Mouse (Mus musculus): ENCODE results near the gene Cd59b. TPM values are rescaled to one million over a fixed set of nuclear protein-coding genes. Genes with fewer than 3 reads are reported as not detected.
"Not testable (repeated sequence)": the region's sequence is repeated elsewhere in the genome, so short reads cannot be mapped to it uniquely, and the experiment has no call there.

Cd59b gene
- polyA plus RNA-seq, 1 experiment from 2014 or later, result 6.8 TPM

- H3K27ac ChIP-seq, result no peak overlapping the region
- no peaks in the 10 kb centered on the region for H3K27me3 ChIP-seq (replicated peaks)
- no peaks in the 10 kb centered on the region for H3K9me3 ChIP-seq
- 81% methylated on average over 2 of the region's 2 CpGs for WGBS
- H3K4me1 ChIP-seq, result no peaks in the 10 kb centered on the region
- H3K4me3 ChIP-seq (replicated peaks), result no peak overlapping the region
- ATAC-seq (ENCODE audit: insufficient read depth, low FRiP score, low read depth), result no peak
- H3K9ac ChIP-seq, result no peak overlapping the region
- H3K36me3 ChIP-seq, result 0 out of 2 replicates have a peak, but pooled peaks cover 11% of the 10 kb centered on the region
- H3K4me2 ChIP-seq, result no peak overlapping the region
These were observed 31.4 kb upstream of the Cd59b start for GRCm38 (mm10) chr2:104038236-104038635.

GRCm38 (mm10) chr2:104041632-104042031, 28.0 kb upstream of the Cd59b start:
- no peaks in the 10 kb centered on the region for H3K9me3 ChIP-seq
- H3K27ac ChIP-seq, result no peak overlapping the region
- H3K4me1 ChIP-seq, result no peaks in the 10 kb centered on the region
- H3K27me3 ChIP-seq (replicated peaks), result no peaks in the 10 kb centered on the region
- no peak overlapping the region for H3K4me2 ChIP-seq
- H3K36me3 ChIP-seq, result 0 out of 2 replicates have a peak, but pooled peaks cover 13% of the 10 kb centered on the region
- no peak overlapping the region for H3K4me3 ChIP-seq (replicated peaks)
- 49% methylated on average over 5 of the region's 5 CpGs for WGBS
- no peak overlapping the region for H3K9ac ChIP-seq
- ATAC-seq (ENCODE audit: insufficient read depth, low FRiP score, low read depth), result no peak

GRCm38 (mm10) chr2:104042766-104043165, 26.9 kb upstream of the Cd59b start:
- H3K9me3 ChIP-seq, result no peaks in the 10 kb centered on the region
- H3K27me3 ChIP-seq (replicated peaks), result no peaks in the 10 kb centered on the region
- no peak overlapping the region for H3K27ac ChIP-seq
- H3K36me3 ChIP-seq, result 0 out of 2 replicates have a peak, but pooled peaks cover 10% of the 10 kb centered on the region
- ATAC-seq (ENCODE audit: insufficient read depth, low FRiP score, low read depth), result no peak
- H3K4me2 ChIP-seq, result no peak overlapping the region
- 89% methylated on average over 15 of the region's 15 CpGs for whole genome bisulfite sequencing
- H3K9ac ChIP-seq, result no peak overlapping the region
- no peak overlapping the region for H3K4me3 ChIP-seq (replicated peaks)
- H3K4me1 ChIP-seq, result no peaks in the 10 kb centered on the region

GRCm38 (mm10) chr2:104043624-104044478, 25.8 kb upstream of the Cd59b start:
- Histone ChIP-seq H3K9ac (no peak overlapping the region), H3K36me3 (peaks cover 10% of the 10 kb centered on the region; the same call in 1 of the 2 replicates), H3K4me1 (no peaks in the 10 kb centered on the region), H3K9me3 (no peaks in the 10 kb centered on the region), H3K4me2 (no peak overlapping the region), H3K27ac (no peak overlapping the region), H3K4me3 (replicated peaks) (no peak overlapping the region), H3K27me3 (replicated peaks) (no peaks in the 10 kb centered on the region)
- ATAC-seq (ENCODE audit: insufficient read depth, low FRiP score, low read depth), result no peak
- WGBS, result 29% methylated on average over 5 of the region's 5 CpGs

DNA sequence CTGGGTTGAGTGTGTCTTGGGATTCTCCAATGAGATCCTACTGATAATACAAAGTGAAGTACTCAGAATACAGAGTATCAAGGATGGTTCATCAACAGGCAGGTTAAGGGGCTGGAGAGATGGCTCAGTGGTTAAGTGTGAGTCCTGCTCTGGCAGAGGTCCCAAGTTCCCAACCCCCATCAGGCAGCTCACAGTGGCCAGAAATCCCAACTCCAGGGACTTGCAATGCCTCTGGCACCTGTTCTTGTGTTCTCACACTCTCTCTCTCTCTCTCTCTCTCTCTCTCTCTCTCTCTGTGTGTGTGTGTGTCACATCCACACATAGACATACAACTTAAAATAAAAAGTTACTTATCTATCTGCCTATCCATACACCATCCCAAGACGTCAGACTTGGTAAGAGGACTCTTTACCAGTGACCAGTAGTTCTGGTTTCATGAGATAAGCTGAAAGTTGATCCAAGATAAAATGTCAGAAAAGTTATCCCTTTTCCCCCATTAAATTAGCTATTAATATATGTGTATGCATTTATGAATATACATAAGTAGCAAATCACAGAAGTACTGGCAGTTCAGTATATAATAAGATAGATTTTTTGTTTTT, 25.1 kb upstream of the Cd59b start:
- Histone ChIP-seq H3K27me3 (replicated peaks) (no peaks in the 10 kb centered on the region), H3K4me3 (replicated peaks) (no peak overlapping the region), H3K27ac (no peak overlapping the region), H3K4me1 (no peaks in the 10 kb centered on the region), H3K9me3 (no peaks in the 10 kb centered on the region), H3K36me3 (peaks cover 8% of the 10 kb centered on the region; the same call in 1 of the 2 replicates), H3K9ac (no peak overlapping the region), H3K4me2 (no peak overlapping the region)
- 72% methylated on average over 1 of the region's 1 CpGs for WGBS
- ATAC-seq (ENCODE audit: insufficient read depth, low FRiP score, low read depth), result no peak

DNA sequence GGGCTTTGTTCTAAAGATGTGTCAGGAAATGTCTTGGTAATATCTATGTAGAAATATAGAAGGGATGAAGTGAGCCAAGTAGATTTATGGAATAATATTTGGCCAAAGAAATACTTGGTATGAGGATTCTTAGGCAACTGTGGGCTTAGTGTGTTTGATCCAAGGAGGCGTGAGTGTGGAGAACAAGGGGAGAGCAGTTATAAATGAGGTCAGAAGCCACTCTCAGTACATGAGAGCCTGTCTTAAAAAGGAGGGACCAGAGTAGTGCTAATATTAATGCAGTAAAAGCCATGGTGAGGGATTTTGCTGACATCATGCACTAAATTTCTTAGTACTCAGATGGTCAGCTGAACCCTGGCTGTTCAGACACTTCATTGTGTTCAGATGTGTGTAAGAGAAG, 11.3 kb upstream of the Cd59b start:
- no peaks in the 10 kb centered on the region for H3K27me3 ChIP-seq (replicated peaks)
- no peaks in the 10 kb centered on the region for H3K4me1 ChIP-seq
- H3K4me3 ChIP-seq (replicated peaks), result no peak overlapping the region
- H3K36me3 ChIP-seq, result peaks cover 12% of the 10 kb centered on the region
- H3K27ac ChIP-seq, result no peak overlapping the region
- ATAC-seq (ENCODE audit: insufficient read depth, low FRiP score, low read depth), result no peak
- H3K4me2 ChIP-seq, result no peak overlapping the region
- H3K9me3 ChIP-seq, result no peaks in the 10 kb centered on the region
- no peak overlapping the region for H3K9ac ChIP-seq
- 80% methylated on average over 1 of the region's 1 CpGs for WGBS

- Histone ChIP-seq H3K36me3 (peaks cover 12% of the 10 kb centered on the region), H3K9ac (no peak overlapping the region), H3K9me3 (no peaks in the 10 kb centered on the region), H3K27me3 (replicated peaks) (no peaks in the 10 kb centered on the region), H3K27ac (no peak overlapping the region), H3K4me3 (replicated peaks) (no peak overlapping the region), H3K4me1 (no peaks in the 10 kb centered on the region), H3K4me2 (no peak overlapping the region)
- no peak for ATAC-seq (ENCODE audit: insufficient read depth, low FRiP score, low read depth)
- 88% methylated on average over 4 of the region's 4 CpGs for WGBS
These were observed 10.7 kb upstream of the Cd59b start for GRCm38 (mm10) chr2:104058954-104059353.

GRCm38 (mm10) chr2:104059786-104060185, 9.9 kb upstream of the Cd59b start:
- H3K4me3 ChIP-seq (replicated peaks), result no peak overlapping the region
- 61% methylated on average over 10 of the region's 10 CpGs for WGBS
- no peak overlapping the region for H3K9ac ChIP-seq

GRCm38 (mm10) chr2:104060996-104061395, 8.7 kb upstream of the Cd59b start:
- Histone ChIP-seq H3K27me3 (replicated peaks) (no peaks in the 10 kb centered on the region), H3K4me3 (replicated peaks) (no peak overlapping the region), H3K9me3 (no peaks in the 10 kb centered on the region), H3K9ac (no peak overlapping the region), H3K27ac (no peak overlapping the region), H3K4me1 (no peaks in the 10 kb centered on the region), H3K36me3 (peaks cover 6% of the 10 kb centered on the region; the same call in 1 of the 2 replicates), H3K4me2 (no peak overlapping the region)
- WGBS, result 96% methylated on average over 6 of the region's 6 CpGs
- ATAC-seq (ENCODE audit: insufficient read depth, low FRiP score, low read depth), result no peak

More at GRCm38 (mm10) chr2:104059786-104060185, 9.9 kb upstream of the Cd59b start:
- Histone ChIP-seq H3K27me3 (replicated peaks) (no peaks in the 10 kb centered on the region), H3K4me1 (no peaks in the 10 kb centered on the region), H3K4me2 (no peak overlapping the region), H3K36me3 (peaks cover 12% of the 10 kb centered on the region), H3K27ac (no peak overlapping the region), H3K9me3 (no peaks in the 10 kb centered on the region)
- ATAC-seq (ENCODE audit: insufficient read depth, low FRiP score, low read depth), result no peak

DNA sequence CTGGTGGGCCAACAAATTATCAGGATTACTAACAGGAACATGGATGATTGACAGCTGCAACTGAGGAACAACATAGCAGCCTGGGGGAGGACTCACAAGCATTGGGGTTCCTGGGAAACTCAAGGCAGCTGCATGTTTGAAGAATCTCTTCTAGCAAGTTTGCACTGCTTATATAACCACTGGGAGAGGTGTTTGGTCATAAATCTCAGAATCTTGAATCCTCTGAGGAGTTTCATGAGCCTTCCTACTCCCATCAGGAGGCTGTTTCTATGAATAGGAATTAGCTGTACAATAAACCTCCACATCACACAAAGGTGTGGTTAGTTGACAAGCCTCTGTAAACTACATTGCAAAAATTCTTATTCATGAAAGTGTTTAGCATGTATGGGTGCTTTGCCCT, 7.0 kb upstream of the Cd59b start:
- Histone ChIP-seq H3K36me3 (peaks cover 6% of the 10 kb centered on the region; the same call in 1 of the 2 replicates), H3K9me3 (no peaks in the 10 kb centered on the region), H3K9ac (no peak overlapping the region), H3K27ac (no peak overlapping the region), H3K4me1 (no peaks in the 10 kb centered on the region), H3K4me3 (replicated peaks) (no peak overlapping the region), H3K27me3 (replicated peaks) (no peaks in the 10 kb centered on the region), H3K4me2 (no peak overlapping the region)
- ATAC-seq (ENCODE audit: insufficient read depth, low FRiP score, low read depth), result no peak

DNA sequence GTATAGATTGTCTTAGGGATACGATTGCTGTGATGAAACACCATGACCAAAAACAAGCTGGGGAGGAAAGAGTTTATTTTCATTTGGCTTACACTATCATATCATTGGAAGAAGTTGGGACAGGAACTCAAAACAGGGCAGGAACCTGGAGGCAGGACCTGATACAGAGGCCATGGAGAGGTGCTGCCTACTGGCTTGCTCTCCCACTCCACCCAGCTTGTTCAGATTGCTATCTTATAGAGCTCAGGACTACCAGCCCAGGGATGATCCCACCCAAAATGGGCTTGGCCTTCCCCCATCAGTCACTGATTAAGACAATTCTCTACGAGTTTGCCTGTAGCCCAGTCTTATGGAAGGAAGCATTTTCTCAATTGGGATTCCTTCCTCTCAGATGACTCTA, 5.5 kb upstream of the Cd59b start:
- H3K4me1 ChIP-seq, result no peaks in the 10 kb centered on the region
- no peak overlapping the region for H3K27ac ChIP-seq
- ATAC-seq (ENCODE audit: insufficient read depth, low FRiP score, low read depth), result no peak
- H3K9ac ChIP-seq, result no peak overlapping the region
- H3K4me2 ChIP-seq, result no peak overlapping the region
- H3K36me3 ChIP-seq, result peaks cover under 1% of the 10 kb centered on the region; the same call in 1 of the 2 replicates
- no peaks in the 10 kb centered on the region for H3K27me3 ChIP-seq (replicated peaks)
- 76% methylated on average over 2 of the region's 2 CpGs for WGBS
- no peak overlapping the region for H3K4me3 ChIP-seq (replicated peaks)
- H3K9me3 ChIP-seq, result no peaks in the 10 kb centered on the region

DNA sequence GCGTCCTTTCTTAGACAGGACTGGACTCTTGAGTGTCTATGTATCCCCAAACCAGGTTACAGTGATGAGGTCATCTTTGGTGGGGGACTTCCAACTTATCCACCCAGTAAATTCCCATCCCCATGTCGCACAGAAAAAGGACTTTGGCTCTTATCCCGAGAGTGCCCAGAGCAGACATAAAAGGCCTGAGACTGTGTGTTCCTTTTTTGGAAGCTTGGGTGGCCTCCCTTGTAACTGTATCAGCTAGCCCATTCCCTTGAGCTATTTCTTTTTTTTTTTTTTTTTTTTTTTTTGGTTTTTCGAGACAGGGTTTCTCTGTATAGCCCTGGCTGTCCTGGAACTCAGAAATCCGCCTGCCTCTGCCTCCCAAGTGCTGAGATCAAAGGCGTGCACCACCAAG, 4.1 kb upstream of the Cd59b start, which contains the start of gene Gm10912:
Gene Gm10912 (plus strand): TSS at position 301 of the 400 bp plus-strand sequence.
- not testable (repeated sequence) for ATAC-seq (ENCODE audit: insufficient read depth, low FRiP score, low read depth); H3K9ac ChIP-seq; H3K27me3 ChIP-seq (replicated peaks); H3K4me3 ChIP-seq (replicated peaks); H3K4me1 ChIP-seq; H3K4me2 ChIP-seq; H3K36me3 ChIP-seq; H3K27ac ChIP-seq; H3K9me3 ChIP-seq
- WGBS, result 75% methylated on average over 6 of the region's 6 CpGs

All from stomach, embryonic 15.5 days (tissue).